Mouse (Mus musculus): ENCODE measurements around the gene Zfp280c.
A peak's percentile ranks its signal among the peaks of the same experiment; 100 is the strongest.

Gene Zfp280c

DNA sequence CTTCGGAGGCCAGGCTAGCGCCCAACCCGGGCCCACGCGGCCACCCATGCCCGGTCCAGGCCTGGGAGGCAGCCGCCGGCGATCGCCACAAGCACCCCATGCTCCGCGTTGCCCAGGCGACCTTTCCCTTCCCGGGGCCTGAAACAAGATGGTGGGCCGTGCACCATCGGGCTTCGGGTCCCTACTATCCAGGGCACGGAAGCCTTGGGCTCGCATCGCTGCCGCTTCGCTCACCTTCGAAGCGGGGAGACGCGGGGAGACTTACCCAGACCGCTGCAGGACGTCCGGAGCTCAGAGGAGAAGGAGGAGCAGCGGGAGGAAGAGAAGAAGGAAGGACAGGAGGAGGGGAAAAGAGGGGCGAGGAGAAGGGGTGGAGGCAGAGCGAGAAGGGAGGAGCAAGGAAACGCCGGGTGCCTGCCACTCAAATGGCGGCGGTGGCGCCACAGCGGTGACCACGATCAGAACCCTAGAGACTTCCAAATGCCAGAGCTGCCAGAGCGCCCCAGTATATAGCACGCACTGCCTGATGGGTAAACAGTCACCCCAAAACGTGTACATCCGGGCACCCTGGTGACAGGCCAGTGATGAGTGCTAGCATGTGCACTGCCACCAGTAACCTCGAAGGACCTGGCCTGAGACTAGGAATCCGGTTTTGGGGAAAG is at the start of gene Zfp280c:
Zfp280c (minus strand) TSS at position 406 of the 662 bp plus-strand sequence.
- DNase-seq = peak; percentile 78

DNA sequence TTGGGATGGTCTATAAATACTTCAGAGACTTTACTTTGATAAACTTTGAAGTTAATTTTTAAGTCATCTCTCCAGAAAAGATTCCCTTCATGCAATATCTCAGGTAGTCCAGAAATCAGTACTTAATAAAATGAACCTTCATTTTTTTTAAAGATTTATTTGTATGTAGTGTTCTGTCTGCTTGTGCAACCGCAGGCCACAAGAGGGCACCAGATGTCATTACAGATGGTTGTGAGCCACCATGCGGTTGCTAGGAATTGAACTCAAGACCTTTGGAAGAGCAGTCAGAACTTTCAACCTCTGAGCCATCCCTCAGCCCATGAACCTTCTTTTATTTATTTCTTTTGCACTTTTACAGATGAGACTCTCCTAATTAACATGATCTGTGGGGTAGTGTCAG is 42.7 kb upstream of the Zfp280c start:
- no peak for DNase-seq

DNA sequence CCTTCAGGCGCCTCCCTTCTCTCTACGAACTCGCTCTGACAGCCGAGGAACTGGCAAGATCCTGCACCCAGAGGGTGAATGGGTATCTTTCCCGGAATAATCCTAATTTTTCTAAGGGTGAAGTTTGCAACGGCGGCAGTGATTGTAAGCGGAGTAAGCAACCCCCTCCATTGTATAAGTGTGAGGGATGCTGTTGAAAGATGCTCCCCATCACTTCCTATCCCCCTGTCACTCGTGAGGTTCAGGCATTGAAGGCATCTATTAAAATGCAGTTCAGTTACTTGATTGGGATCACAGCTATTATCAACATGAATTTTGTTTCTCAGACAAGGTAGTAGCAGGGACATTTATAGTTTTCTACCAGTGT is 29.7 kb upstream of the Zfp280c start:
- DNase-seq = no peak

DNA sequence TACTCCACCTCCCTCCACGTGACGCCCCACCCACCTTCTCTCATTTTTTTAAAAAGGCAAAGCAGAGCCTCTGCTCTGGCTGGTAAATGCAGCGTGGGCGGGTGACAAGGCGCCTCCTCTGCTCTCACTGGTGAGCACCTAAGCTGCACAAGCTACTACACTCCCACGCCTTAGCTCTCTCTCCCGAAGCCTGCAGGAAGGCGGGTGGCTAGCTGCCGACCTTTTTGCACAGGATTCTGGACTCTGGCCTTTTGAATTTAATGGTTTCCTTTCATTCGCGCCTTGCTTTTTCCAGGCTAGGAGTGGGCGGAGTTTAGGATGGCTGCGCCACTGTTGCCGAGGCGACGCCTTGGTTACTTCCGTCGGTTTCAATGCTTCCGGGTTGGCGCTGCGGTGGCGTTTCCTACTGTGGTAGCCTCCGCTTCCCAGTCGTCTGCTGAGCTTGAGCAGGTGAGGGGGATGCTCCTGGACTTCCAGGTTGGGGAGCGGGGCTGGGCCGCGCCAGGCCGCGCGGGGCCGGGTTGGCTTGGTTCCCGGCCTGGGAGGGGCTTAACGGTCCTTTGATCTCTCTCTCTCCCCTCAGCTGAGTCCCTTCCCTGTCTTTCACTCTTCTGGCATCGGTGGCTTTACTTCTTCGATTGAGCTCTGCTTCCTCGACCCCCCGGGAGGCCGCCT is 29.2 kb upstream of the Zfp280c start, which contains the start of gene Slc25a14:
Slc25a14 (plus strand) TSS at position 35 of the 675 bp plus-strand sequence.
- peak; percentile 78 for DNase-seq

DNA sequence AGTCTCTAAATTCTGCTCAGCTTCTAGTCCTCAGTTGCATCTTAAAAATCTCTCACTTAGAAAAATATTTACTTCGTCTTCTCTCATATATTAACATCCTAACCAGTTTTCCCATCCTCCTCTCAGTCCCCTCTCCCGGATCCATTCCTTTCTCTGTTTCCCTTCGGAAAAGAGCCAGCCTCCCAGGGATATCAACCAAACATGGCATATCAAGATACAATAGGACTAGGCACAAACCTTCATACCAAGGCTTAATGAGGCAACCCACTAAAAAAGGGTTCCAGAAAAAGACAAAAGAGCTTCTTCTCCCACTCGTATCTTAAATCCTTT is 28.7 kb upstream of the Zfp280c start:
- DNase-seq = no peak

DNA sequence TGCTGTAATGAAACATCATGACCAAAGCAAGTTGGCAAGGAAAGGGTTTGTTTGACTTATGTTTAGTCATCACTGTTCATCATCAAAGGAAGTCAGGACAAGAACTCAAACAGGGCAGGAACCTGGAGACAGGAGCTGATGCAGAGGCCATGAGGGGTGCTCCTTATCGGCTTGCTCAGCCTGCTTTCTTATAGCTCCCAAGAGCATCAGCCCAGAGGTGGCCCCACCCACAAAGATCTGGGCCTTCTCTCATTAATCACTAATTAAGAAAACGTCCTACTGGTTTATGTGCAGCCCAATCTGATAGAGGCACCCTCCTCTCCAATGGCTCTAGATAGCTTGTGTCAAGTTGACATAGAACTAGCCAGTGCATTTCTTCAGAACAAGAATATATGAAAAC is 10.6 kb upstream of the Zfp280c start:
- DNase-seq = no peak

DNA sequence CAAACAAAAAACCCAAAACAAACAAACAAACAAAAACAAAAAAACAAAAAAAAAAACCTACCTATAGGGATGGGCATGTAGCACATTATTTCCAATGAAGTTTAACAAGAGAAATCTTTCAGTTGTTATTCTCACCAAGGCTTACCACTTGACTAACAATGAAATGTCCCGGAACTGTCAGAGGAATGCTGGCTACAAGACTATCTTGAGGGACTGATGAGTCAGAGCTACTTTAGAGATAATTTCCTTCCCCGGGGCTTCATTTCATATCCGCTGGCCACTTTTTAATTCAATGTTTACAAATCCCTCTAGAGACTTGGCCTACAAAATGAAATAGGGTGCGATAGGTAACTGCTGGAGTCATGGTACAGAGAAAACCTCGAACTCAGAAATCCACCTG is 2.6 kb upstream of the Zfp280c start:
- no peak for DNase-seq

DNA sequence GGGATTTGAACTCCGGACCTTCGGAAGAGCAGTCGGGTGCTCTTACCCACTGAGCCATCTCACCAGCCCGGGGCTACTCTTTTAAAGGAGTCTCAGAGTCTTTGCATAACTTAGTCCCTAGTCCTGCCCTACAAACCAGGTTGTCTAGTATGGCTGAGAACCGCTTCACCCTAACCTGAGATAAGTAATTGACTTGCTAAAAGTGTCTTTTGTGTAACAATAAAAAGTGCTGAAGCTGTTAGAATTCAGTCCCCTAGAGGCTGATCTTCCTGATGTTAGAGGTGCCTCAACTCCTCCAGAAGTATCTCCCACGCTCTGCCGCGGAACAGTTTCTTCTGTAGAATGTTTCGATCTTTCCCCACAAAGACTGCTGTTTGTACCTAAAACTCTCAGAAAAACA is 1.7 kb upstream of the Zfp280c start:
- DNase-seq = no peak

DNA sequence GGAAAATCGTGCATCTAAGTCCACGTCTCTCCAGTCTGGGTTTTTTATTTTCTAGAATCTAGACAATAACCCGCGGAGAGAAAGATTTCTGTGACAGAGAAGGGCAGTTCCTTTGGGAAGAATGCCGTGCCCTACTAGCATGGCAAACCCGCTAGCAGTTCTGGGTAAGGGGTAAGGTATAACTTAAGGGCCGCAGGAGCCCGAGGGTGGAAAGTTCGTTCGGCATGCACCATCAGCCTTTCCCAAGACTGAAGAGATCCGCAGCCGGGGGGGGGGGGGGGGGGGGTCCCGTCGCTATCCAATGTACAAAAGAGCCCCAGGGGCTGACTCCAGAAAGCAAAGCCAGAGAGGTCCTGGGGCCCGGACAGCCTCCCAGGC is 594 bp downstream of the Zfp280c start:
- DNase-seq = peak; percentile 11

DNA sequence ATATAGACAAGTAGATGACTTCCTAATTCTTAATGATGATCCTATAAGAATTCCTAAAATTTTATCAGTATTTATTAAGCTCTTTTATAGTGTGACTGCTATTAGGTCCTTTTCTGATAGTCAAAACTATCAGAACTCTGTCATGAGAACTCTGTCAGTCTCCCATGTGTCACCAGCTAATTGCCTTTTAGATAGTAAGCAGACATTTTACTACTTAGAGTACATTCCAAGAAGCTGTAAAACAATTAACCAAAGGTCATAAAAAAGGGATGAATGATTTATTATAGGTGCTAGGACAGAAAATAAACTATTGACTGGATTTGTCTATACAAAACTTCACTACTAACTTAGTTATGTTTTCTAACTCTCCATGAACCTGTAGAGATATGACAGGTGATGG is 11.0 kb downstream of the Zfp280c start:
- no peak for DNase-seq

DNA sequence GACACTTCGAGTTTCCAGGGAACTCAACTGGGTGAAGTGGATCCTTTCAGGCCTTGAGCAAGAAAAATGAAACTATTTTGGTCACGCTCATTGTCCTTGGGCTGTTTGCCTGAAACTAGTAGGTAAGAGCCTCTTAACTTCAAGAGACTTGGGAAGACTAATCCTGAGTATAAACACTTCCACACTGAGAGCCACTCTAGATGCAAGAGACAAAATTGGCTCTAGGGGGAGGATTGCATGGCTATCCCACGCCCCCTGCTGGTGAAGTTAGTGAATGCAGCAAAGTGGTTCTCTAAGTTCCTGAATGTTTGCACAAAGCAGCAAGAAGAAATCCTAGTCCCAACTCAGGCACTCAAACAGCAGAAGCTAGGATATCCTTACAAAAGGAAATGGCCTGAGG is 62.1 kb downstream of the Zfp280c start:
- DNase-seq = peak; percentile 77

DNA sequence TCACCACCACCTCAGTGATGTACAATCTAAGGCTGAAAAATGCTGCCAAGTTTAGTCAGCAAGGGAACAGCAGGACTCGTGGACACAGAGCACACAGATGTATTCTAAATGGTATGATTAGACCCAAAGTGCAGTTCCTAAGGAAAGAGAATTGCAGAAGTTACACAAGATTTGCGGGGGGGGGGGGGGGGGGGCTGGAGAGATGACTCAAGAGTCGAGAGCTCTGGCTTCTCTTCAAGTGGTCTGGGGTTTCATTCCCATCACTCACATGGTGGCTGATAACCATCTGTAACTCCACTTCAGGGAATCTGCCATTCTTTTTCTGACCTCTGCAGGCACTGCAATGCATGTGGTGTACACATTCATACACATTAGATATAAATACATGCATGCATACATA is 67.9 kb downstream of the Zfp280c start:
- no peak for DNase-seq

DNA sequence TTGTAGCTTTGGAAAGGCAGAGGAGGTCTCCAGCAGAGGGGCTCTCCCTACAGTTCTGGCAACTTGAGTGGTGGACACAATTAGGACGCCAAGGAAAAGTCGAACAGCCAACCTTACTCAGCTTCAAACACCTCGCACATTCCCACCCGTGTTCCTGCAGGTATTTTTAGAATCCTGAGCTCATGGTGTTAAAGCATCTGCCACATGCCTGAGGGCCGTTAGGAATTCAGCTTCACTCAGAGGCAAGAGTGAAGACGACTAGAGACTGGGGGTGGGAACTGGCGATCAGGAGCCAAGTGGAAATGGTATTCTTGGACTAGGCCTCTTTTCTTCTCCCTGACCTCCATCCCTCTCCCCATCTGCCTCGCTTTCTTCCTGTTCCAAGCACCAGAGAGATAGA is 68.4 kb downstream of the Zfp280c start:
- DNase-seq = peak; percentile 55

DNA sequence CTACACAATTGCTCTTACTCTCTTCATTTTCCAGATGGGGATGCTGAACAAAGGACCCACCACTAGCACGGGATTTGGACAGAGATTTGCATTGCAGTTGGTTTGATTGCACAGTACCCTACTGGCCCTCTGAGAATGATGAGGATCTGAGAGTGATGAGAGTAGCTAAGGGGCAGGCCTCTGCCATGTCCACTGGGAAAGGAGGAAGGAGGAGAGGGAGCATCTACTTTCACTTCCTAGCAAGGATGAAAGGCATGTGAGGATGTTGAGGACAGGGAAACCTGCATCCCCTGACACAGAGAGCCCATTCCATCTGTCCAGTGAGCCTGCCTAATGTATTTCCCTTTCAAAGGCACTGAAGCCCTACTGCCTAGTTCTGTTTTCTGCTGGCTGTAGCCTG is 69.0 kb downstream of the Zfp280c start:
- no peak for DNase-seq

DNA sequence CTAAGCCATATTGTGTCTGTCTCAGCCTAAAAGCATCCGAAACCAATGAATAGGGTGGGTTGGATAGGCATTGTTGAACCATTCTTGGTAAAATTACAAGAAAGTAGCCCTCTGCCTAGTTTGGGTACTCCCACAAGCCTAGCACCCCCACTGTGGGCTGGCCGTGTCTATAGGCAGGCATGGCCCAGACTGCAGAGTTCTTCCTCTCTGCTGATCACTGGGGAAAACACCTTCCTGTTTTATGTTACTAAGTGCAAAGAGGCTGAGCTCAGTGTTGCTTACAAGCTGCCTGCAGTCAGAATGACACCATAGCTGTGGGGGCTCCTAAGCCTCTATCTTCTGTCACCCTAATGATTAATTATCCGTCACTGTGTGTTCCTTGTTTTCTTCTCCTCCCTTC is 70.8 kb downstream of the Zfp280c start:
- no peak for DNase-seq

DNA sequence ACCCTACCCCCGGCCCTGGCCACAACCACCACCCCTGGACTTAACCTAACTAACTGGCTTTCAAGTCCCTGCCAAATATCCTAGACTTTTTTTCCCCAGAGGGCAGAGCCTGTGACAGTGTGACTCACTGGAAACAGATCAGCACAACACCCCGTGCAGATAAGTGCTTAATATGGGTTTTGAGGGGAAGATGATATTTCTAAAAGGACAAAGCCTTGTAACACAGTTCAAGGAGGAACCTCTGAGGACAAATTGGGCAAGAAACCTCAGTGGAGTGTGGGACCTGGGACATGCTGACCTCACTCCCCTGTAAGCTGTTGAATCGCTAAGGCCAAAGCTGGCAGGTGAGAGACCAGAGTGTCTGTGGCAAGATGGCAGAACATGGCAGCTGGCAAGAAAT is 72.7 kb downstream of the Zfp280c start:
- DNase-seq = no peak

DNA sequence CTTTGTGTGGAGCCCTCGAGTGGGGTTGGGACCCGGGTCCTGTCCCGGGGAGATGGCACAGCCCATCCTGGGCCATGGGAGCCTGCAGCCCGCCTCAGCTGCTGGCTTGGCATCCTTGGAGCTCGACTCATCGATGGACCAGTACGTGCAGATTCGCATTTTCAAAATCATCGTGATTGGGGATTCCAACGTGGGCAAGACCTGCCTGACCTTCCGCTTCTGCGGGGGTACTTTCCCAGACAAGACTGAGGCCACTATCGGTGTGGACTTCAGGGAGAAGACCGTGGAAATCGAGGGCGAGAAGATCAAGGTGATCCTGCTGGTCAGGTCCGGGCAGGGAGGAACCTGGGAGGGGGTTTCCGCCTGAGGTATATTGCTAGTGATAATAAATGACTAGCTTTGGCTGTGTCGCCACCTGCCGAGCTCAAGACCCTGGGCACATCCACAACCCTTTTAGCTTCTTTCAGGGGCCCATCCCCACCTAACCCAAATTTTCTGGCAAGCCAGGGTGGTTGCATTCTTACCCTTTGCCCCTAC is 74.7 kb downstream of the Zfp280c start:
- DNase-seq = no peak

DNA sequence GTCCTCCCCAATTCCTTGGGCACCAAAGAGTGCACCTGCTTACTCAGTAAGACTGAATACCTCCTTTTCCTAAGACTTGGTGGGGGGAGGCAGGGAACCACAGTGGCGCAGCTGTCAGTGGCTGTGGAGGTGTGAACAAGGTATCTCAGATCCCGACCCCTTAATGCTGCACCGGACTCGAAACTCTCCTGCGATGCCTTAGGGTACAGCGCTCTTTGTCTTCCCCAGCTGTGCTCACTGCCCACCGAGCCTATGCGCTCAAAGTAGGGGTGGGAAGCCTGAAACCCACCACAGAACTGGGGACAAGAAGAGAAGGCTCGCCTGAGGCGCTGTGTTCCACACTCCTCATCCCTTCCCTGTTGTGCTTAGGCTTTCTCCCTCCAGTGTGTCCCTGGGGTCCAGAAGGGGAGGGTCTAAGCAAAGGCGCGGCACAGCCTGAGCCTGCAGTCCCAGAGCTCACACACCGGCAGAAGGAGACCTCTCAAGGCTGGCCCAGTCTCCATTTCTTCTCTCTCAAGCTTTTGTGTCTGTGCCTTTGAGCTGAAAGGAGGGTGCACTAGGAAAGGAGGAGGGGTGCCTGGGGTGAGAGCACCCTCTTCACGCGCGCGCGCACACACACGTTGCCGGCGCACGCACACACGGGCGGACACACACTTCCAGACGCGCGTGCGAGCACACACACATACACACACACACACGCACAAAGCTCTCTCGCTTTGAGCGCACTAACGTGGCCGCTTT is 75.3 kb downstream of the Zfp280c start, which contains the start of gene Rab33a:
Rab33a (plus strand) TSS at position 478 of the 741 bp plus-strand sequence.
- peak; percentile 65 for DNase-seq

DNA sequence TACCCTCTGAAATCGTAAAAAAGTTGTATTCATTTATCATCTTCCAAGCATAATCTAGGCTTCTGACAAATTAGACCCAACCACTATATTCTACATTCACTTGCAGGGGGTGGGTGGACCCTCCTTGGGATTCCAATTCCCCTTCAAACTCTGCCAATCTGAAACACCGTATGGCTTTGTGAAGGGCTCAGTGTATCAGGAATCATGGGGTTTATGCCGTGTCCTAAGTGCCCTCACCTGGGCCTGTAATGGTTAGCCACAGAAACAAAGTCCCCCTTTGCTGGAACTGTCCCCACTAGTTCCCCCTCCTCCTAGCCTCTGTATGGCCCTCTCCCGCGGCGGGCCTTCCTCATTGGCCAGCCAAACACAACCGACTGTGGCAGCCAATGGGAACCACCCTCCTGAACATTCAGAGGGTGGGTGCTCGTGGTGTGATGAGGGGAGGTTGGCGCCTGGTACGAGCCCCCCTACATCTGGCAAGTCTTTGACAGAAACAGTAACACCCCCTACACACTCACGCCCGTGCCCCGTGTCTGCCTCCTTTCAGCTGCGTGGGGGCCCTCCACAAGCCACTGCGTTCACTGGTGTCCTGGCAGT is 76.0 kb downstream of the Zfp280c start:
- peak; percentile 49 for DNase-seq

DNA sequence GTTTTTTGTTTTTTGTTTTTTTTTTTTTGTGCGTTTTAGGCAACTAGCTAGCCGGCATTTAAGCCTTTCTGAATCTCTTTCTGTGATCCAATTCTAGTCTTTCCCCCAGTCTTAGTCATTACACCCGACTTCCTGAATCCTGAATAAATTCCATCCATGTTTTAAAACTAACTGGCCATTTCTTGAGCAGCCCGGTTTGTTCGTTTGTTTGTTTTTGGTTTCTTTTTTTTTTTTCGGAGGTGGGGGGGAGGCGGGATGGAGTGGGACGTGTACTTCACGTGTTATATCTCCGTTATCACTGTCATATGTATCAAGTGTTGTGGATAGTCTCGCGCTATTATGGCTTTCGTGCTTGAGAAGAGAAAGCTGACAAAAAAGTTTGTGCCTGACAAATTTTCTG is 80.5 kb downstream of the Zfp280c start:
- no peak for DNase-seq

DNA sequence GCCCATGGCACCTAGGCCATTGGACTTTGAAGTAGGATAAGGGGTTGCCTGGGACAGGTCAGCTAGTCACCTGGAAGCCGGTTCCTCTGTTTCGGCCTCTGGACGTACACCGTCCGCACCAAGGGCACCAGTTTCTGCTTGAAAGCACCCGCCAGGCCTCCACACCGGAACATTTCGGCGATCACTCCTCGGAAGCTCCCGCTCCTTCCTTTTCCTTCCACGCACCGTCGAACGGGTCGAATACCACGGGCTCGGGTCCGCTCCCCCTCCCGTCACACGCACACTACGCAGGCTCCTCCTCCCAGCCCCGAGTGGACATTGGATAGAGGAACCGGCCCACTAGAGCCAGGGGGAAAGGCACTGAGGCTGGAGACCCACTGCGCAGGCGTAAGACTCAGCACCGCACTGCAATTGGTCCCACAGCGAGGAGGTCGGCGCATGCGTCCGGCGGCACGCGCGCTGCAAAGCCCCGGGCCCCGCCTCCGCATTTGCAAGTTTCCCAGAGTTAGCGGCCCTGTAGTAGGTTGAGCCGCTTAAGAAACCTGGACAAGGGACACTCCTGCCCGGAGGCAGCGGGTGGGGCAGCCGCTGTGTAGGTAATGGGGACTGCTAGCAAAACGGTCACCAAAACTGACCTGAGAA is 81.0 kb downstream of the Zfp280c start, which contains the start of gene Aifm1:
Aifm1 (minus strand) TSS at position 398 of the 642 bp plus-strand sequence.
- DNase-seq = peak; percentile 92

DNA sequence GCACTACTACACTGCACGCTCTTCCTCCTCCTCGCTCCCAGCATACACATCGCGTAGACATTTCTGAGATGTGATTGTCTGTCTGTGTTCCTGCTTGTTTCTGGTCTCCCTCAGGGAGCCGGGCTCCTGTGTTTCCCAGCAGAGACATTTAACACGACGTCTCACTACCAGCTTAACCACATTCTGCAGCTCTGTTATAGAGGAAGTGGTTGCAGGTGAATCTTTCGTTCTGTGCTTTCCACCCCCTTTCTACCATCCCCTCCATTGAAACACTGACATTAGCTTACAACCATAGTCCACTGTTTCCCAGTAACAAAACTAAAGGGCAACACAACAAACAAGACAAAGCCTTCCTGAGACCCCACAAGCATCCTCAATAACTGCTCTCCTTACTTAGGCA is 100.5 kb downstream of the Zfp280c start:
- DNase-seq = no peak

All from cerebellum, adult 9-10 months (tissue).